Mouse (Mus musculus): ENCODE data around the gene Gata5. TPM values are rescaled to one million over a fixed set of nuclear protein-coding genes. Genes with fewer than 3 reads are reported as not detected.

Gata5 gene
- total and polyA plus RNA-seq, 3 experiments: not detected

GRCm38 (mm10) chr2:180362585-180363433 is 28.3 kb upstream of the Gata5 start:
- Histone ChIP-seq H3K27ac (ENCODE audit: control insufficient read depth, low read depth, low read length) (no peak overlapping the region), H3K27me3 (ENCODE audit: control insufficient read depth in 1 of 2, insufficient read depth in 2 of 2, low read length in 2 of 2) (peaks cover 4 to 12% of the 10 kb centered on the region in 2 experiments; a peak in 3 of 4 replicates), H3K4me1 (ENCODE audit: control insufficient read depth in 1 of 2, insufficient read depth in 2 of 2, low read length in 2 of 2) (no peaks in the 10 kb centered on the region), H3K79me2 (ENCODE audit: control insufficient read depth, insufficient read depth, low read length, poor library complexity) (no peaks in the 10 kb centered on the region), H3K9me3 (replicated peaks; ENCODE audit: insufficient read depth, low read length) (no peaks in the 10 kb centered on the region), H3K9ac (ENCODE audit: control insufficient read depth, low read depth, low read length, poor library complexity, severe bottlenecking) (no peak overlapping the region), H3K4me3 (ENCODE audit: control insufficient read depth in 1 of 2, insufficient read depth in 1 of 2, low read depth in 2 of 2, low read length in 2 of 2) (no peak overlapping the region), H3K36me3 (ENCODE audit: control insufficient read depth in 1 of 2, insufficient read depth in 2 of 2, low read length in 2 of 2) (no peaks in the 10 kb centered on the region)
- DNase-seq (ENCODE audit: low read depth, low spot score): no peak
- TF ChIP-seq RCOR1 (IDR thresholded peaks at IDR 0.05; ENCODE audit: low read depth, low read length) (no peak), MAX (IDR thresholded peaks at IDR 0.05; ENCODE audit: low read length) (no peak), MYC (IDR thresholded peaks at IDR 0.05; ENCODE audit: low read depth, low read length) (no peak), GABPA (IDR thresholded peaks at IDR 0.05; ENCODE audit: low read depth, low read length) (no peak), POLR2AphosphoS5 (IDR thresholded peaks at IDR 0.05; ENCODE audit: borderline replicate concordance, low read depth, low read length) (no peak), ZC3H11A (IDR thresholded peaks at IDR 0.05; ENCODE audit: low read depth, low read length) (no peak), TBP (IDR thresholded peaks at IDR 0.05; ENCODE audit: low read depth, low read length) (no peak), ZKSCAN1 (IDR thresholded peaks at IDR 0.05; ENCODE audit: low read depth, low read length) (no peak), SIN3A (IDR thresholded peaks at IDR 0.05; ENCODE audit: low read length) (no peak), CTCF (IDR thresholded peaks at IDR 0.05 in 2 of 3, conservative IDR thresholded peaks at IDR 0.05 in 1 of 3; ENCODE audit: control insufficient read depth in 1 of 3, insufficient read depth in 1 of 3, low read depth in 2 of 3, low read length in 3 of 3, poor library complexity in 1 of 3, severe bottlenecking in 1 of 3) (no peak), MXI1 (IDR thresholded peaks at IDR 0.05; ENCODE audit: low read depth, low read length) (no peak), BHLHE40 (IDR thresholded peaks at IDR 0.05; ENCODE audit: borderline replicate concordance, low read depth, low read length) (no peak), EP300 (IDR thresholded peaks at IDR 0.05; ENCODE audit: low read depth in 1 of 2, low read length in 2 of 2) (no peak), MAZ (IDR thresholded peaks at IDR 0.05; ENCODE audit: low read depth, low read length) (no peak), NRF1 (IDR thresholded peaks at IDR 0.05; ENCODE audit: insufficient read depth, low read depth, low read length, poor library complexity, severe bottlenecking) (no peak), MYB (IDR thresholded peaks at IDR 0.05; ENCODE audit: low read depth, low read length) (no peak), POLR2A (IDR thresholded peaks at IDR 0.05; ENCODE audit: control insufficient read depth in 1 of 2, insufficient read depth in 1 of 2, low read depth in 1 of 2, low read length in 2 of 2, poor library complexity in 1 of 2) (no peak)

GRCm38 (mm10) chr2:180359062-180359461 is 24.6 kb upstream of the Gata5 start:
- no peak overlapping the region for H3K9ac ChIP-seq (ENCODE audit: control insufficient read depth, low read depth, low read length, poor library complexity, severe bottlenecking)
- no peak overlapping the region for H3K4me3 ChIP-seq (ENCODE audit: control insufficient read depth in 1 of 2, insufficient read depth in 1 of 2, low read depth in 2 of 2, low read length in 2 of 2)
- no peaks in the 10 kb centered on the region for H3K4me1 ChIP-seq (ENCODE audit: control insufficient read depth in 1 of 2, insufficient read depth in 2 of 2, low read length in 2 of 2)

More at GRCm38 (mm10) chr2:180359062-180359461, 24.6 kb upstream of the Gata5 start:
- no peaks in the 10 kb centered on the region for H3K9me3 ChIP-seq (replicated peaks; ENCODE audit: insufficient read depth, low read length)
- no peak for DNase-seq (ENCODE audit: low read depth, low spot score)
- TF ChIP-seq TAL1 (IDR thresholded peaks at IDR 0.05; ENCODE audit: low read length) (no peak), UBTF (IDR thresholded peaks at IDR 0.05; ENCODE audit: borderline replicate concordance, insufficient read depth, low read depth, low read length) (no peak), E2F4 (IDR thresholded peaks at IDR 0.05; ENCODE audit: borderline replicate concordance, low read depth, low read length) (no peak), USF1 (IDR thresholded peaks at IDR 0.05; ENCODE audit: low read depth, low read length) (no peak), BHLHE40 (IDR thresholded peaks at IDR 0.05; ENCODE audit: borderline replicate concordance, low read depth, low read length) (no peak), EP300 (IDR thresholded peaks at IDR 0.05; ENCODE audit: low read depth in 1 of 2, low read length in 2 of 2) (no peak), NELFE (IDR thresholded peaks at IDR 0.05; ENCODE audit: low read depth, low read length) (no peak), POLR2A (IDR thresholded peaks at IDR 0.05; ENCODE audit: control insufficient read depth in 1 of 2, insufficient read depth in 1 of 2, low read depth in 1 of 2, low read length in 2 of 2, poor library complexity in 1 of 2) (no peak), ZNF384 (IDR thresholded peaks at IDR 0.05; ENCODE audit: low read depth, low read length) (no peak), RCOR1 (IDR thresholded peaks at IDR 0.05; ENCODE audit: low read depth, low read length) (no peak), POLR2AphosphoS5 (IDR thresholded peaks at IDR 0.05; ENCODE audit: borderline replicate concordance, low read depth, low read length) (no peak), CHD1 (IDR thresholded peaks at IDR 0.05; ENCODE audit: low read depth, low read length) (no peak), MAZ (IDR thresholded peaks at IDR 0.05; ENCODE audit: low read depth, low read length) (no peak)
- no peaks in the 10 kb centered on the region for H3K36me3 ChIP-seq (ENCODE audit: control insufficient read depth in 1 of 2, insufficient read depth in 2 of 2, low read length in 2 of 2)
- H3K79me2 ChIP-seq (ENCODE audit: control insufficient read depth, insufficient read depth, low read length, poor library complexity): no peaks in the 10 kb centered on the region
- H3K27ac ChIP-seq (ENCODE audit: control insufficient read depth, low read depth, low read length): no peak overlapping the region
- H3K27me3 ChIP-seq (ENCODE audit: control insufficient read depth in 1 of 2, insufficient read depth in 2 of 2, low read length in 2 of 2): peaks cover 0 to 4% of the 10 kb centered on the region in 2 experiments; a peak in 1 of 4 replicates

All from MEL (cell line).